Mouse (Mus musculus) layer of hippocampus, postnatal 10 days (tissue): ENCODE data around the gene Evl. TPM values are rescaled to one million over a fixed set of nuclear protein-coding genes. Genes with fewer than 3 reads are reported as not detected.

Experiments
- DNase-seq, 2 experiments: peaks; one replicate each; pipeline ENCODE4 v3.0.0; 2021; ENCODE audit warnings: low spot score in 2 of 2
- total RNA-seq, 2 experiments: library from RNA; stranded (reverse); gene quantifications; 2 replicates each; pipeline ENCODE4 v1.2.3; 2021

Gene Evl
- total RNA-seq, 2 experiments from 2014 or later: 312 to 327 TPM

DNA sequence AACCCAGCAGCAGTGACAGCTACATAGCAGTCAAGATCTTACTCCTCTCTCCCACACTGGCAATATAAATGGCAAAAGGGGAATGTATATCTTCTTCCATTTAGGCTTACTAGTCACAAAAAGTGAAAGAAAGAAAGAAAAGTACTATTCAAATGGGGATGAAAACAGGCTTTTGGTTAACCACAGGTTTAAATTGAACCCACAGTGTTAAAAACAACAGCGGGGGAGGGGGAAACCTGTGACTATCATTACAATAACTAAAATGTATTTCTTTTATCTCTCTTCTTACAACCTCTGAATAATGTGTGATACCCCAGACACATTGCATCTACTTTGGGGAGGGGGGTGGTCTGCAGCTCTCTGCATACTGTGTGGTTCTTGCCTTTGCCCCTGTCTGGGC, 91.7 kb downstream of the Evl start:
- no peak for DNase-seq

DNA sequence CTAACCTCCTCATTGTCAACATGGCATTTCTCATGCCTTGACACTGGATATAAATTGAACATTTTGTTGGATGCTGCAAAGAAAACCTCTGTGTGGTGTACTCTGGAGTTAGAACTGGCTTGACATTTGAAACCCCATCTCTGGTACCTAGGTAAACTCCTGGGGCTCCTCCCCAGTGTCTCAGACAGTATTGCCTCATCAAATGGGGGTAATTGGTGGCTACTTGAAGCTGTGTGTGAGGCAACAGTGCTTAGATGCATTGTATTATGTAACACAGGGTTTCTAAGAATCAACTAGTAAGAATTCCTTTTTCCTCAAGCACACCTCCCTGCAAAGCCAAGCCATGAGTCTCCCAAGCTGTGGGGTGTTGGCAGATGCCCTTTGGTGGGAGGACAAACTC, 93.3 kb downstream of the Evl start:
- DNase-seq: no peak

DNA sequence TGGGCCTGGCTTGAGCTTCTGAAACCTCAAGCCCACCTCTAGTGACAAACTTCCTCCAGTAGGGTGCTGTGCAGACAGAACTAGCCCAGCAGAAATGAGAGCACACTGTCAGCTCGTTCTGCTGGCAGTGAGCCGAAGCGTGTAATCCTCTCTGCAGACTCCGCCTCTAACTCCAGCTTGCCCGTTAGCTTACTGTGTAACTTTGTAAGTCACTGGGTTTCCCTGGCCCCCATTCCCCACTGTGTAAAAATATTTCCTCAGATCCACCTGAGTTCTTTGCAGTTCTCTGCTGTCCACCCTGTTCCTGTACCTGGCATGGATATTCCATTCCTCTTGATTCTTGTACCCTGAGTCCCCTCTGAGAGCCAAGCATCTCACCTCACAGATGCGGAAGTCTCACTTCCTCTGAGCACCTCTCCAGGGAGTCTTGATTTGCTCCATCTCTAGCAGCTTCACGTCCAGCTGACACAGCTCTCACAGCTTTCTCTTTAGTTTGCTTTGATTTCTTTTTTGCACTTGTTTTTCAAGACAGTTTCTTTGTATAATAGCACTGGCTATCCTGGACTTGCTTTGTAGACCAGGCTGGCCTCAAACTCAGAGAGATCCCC, 96.6 kb downstream of the Evl start:
- DNase-seq: peak in 1 of 2 experiments; percentile 38

DNA sequence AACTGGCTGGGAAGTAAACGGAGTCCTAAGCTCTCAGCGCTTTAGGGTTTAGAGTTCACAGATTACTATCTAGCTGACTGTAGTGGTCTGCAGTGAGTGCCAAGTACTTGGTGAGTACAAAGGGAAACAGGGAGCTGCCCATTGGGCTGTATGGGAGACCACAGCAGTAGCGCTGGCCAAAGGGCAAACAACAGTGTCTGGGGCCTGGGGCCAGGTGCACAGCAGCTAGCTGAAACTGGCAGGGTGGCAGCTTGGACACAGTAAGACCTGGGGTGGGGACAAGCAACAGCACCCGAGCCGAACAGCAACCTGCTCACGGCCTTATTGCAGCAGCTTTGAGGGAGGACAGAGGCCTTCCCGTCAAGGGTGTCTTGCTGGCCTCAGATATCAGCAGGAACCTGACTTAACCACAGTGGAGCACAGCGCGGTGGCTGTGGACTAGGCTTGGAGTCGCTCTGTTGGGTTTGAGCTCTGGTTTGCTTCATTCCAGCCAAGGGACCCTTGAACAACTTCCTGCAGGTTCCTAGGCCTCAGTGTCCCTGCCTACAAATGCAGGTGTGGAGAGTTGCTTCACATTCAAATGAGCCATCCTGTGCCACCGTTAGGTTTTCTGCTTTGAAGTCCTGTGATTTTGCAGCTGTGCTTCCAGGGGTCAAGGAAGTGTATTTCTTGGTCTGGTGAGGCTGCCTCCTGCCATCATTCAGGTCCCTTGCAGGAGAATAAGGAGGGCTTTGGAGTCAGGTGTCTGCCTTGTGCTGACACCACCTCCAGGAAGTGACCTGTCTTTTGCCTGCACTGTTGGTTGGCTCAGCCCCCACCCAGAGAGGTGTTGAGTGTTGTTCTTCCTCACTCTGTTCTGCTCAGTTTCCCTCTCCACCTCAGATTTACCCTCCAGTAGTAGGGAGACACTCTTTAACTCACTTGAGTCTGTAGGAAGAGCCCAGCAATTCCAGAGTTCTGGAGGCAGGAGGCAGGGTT, 99.1 kb downstream of the Evl start:
- no peak for DNase-seq

DNA sequence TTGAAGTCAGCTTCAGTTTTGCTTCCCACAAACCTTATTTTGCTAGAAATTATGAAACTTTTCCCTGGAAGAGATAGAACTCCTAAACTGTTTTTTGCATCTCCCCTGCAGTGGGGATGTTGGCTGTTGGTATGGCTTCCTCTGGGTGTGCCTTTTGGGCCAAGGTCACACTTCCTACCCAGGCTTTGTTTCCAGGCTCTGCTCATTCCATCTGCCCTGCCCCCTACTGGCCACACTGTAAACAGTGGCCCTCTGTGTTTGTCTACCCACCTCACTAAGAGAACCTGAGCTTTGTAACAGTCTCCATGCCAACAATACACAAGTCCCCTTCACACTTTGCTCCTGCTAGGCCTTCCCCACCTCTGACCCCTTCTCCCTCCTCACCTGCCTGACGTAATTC, 102.8 kb downstream of the Evl start:
- peak; percentile 43 to 53 for DNase-seq

DNA sequence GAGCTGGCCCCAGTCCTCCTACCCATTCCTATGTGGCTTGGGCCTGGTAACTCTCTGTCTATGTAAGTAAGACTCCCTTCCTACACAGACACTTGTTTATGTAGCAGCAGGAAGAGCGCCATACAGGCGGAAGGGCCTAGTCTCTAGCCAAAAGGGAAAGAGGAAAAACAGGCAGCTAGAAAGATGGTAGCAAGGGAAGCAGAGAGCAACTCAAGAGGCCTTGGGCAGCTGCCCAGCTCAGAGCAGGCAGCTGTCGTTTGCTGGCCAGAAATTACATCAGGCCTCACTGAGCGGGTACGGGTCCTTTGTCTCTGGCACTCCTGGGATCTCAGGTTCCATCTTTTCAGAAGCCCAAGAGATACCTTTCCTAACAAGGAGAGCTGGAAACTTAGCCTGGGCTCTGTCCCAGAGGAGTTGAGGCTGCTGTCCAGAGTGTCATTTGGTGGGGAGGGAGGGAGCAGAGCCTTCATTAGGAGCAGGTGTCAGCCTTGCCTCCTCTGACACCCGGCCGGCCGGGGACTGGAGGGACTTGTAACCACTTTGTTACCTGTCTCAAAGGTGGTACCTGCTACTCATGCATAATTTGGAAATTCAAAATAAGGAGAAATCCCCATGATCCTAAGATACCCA, 114.2 kb downstream of the Evl start:
- DNase-seq: no peak

DNA sequence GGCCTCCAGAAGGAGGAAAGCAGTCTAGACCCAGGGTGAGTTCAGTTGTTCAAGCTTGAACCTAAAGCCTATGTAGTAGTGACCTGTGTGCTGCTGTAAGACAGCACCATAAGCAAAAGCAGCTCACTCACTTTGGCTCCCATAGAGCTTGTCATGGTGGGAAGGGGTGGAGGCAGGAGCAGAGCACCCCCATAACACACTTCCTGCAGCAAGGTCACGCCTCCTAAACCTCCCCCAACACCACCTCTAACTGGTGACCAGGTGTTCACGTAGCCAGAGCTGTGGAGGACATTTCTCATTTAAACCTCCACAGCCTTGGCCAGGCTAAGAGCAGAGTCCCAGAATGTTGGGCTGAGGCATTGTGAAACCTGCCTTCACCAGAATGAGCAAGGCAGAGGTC, 117.0 kb downstream of the Evl start:
- no peak for DNase-seq

DNA sequence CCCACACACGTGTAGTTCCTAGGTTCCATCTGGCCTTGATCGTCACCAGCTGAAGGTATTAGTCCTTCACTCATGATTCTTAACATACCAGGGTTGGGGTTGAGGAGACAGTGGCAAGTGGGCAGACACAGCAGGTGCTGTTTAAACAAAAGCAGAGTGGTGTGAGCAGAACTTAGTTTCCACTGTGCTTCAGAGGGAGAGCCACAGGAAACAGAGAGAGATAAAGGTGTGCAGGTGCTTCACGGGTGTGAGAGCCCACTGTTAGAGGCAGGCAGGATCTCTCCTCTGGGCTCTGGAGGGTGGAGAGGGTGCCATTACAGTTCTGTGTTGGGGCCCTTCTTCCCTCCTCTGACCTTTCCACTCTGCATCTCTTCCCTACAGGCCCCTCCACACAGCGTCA, 118.4 kb downstream of the Evl start:
- no peak for DNase-seq

DNA sequence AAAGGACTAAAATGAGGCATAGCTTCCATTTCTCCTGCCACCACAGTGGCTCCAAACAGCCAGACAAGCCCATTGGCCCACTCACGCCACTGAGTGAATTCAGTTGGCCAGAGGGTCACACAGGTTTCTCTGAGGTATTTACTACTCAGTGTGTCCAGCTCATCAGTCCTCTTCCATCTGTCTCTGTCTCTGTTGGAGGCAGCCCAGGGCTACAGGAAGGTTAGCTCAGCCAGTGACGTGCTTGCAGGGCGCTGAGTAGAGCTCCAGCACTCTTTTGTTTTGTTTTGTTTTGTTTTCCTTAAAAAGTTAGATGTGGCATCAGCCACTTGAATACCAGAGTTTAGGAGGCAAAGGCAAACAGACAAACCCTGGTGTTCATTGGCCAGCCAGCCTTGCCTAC, 119.0 kb downstream of the Evl start:
- DNase-seq: no peak

DNA sequence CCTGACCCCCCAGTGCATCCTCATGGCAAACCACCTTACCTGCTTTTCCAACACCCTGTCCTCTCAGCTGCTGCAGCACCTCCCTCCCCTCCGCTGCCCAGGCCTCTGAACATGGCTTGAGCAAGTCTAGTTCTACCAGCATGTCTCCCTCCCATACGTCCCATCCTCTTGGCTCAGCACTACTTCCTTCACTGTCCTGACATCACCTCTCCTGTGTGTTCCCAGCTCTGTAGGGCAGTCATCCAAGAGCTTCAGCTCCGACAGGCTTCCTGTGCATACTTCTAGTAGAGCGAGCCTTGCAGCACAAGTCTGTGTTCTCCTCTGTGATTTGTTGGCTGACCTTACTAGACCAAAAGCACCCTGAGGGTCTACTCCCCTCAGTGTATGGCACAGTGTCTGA, 120.0 kb downstream of the Evl start:
- DNase-seq: no peak

DNA sequence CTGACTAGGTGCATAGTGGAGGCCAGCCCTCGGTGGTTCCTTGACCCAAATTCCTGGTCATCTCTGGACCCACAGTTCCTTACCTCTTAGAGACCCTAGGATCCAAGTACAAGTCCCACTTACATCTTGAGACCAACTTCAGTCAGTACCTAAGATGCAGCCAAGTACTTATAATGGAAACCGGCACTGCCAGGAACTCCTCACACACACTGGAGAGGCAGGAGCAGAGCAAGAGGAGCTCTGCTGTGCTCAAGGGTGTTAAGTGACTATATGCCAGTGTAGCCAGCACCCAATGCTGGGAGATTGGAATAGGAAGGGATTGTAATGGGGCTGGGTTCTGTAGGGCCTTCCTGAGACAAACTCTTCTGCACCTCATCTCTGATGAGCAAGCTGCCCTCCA, 120.4 kb downstream of the Evl start:
- no peak for DNase-seq

DNA sequence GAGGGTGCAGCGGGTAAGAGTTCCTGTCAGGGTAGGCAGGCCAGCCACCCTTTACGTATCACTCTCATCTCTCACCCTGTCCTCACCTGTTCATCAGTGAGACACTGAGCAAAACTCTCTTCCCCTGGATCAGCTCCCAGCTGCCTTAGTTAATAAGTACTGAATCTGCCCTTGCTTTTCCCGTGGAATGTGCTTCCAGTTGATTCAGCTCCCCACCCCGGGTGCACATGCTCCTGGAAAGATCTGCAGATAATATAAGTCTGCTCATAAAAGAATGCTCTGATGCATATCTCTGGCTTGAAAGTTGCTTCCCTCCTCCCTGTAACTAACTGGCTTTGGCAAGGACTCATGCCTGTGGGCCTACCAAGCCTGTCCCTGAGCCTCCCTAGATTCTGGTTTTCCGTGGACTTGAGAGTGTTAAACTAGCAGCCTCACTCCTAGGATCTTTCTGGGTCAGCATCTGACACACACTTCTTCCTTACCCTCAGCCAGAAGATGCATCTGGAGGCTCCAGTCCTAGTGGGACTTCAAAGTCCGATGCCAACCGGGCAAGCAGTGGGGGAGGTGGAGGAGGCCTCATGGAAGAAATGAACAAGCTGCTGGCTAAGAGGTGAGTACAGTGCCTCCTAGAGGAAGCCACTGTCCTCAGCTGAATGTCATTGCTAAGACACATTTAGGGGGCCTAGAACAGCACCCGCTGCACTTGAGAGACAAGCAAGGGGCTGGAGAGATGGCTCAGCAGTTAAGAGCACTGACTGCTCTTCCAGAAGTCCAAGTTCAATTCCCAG, 121.3 kb downstream of the Evl start:
- DNase-seq: no peak

DNA sequence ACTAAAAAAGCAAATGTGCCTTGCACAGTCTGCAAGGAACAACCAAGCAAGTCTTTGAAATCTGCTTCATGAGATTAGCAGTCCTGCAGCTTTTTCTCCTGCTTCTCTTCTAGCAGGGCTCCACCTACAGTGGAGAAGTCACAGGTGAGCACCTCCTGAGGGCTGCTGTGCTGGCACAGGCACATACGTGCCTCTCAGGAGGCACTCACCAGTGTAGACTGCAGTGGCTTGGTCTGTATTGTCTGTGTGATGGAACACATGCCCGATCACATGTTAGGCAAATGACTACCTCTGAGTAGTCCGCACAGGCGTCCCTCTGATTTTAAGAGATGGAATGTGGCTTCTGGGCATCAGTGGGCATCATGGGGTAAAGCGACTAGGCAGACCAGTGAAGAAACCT, 122.6 kb downstream of the Evl start:
- DNase-seq: no peak

DNA sequence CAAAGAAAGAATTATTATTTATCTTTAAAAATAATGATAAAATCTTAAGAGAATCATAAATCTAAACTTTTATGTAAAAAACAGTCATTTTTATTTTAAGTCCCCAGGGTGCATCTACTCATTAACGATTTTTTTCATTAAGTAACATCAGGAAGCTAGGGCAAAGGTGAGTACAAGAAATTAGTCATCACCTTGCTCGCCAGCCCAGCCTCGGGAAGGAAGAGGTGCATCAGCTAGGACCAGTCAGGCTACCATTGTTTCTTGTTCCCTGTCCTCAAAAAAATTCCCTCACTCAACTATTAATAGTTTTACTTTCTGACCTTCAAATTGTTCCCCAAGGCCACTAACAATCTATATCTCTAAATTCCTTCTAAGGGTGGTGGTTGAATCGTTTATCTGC, 123.8 kb downstream of the Evl start:
- DNase-seq: no peak

DNA sequence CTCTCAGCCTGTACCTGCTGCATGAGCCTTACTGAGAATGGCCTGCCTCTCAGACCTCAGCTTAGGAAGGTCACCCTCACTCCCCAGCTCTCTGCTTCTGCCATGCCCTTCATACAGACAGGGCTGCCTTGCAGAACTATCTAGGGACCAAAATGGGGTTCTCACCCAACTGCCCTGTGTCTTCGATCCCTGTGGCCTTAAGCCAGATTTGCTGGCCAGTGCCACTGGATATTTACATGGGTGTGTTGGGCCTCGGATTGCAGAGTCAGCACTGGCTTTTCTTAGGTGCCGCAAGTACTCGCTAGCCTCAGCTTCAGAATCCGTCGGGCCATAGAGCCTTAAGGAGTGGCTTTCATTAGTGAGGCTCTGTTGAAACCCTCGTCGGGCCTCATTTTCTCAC, 126.3 kb downstream of the Evl start:
- no peak for DNase-seq

DNA sequence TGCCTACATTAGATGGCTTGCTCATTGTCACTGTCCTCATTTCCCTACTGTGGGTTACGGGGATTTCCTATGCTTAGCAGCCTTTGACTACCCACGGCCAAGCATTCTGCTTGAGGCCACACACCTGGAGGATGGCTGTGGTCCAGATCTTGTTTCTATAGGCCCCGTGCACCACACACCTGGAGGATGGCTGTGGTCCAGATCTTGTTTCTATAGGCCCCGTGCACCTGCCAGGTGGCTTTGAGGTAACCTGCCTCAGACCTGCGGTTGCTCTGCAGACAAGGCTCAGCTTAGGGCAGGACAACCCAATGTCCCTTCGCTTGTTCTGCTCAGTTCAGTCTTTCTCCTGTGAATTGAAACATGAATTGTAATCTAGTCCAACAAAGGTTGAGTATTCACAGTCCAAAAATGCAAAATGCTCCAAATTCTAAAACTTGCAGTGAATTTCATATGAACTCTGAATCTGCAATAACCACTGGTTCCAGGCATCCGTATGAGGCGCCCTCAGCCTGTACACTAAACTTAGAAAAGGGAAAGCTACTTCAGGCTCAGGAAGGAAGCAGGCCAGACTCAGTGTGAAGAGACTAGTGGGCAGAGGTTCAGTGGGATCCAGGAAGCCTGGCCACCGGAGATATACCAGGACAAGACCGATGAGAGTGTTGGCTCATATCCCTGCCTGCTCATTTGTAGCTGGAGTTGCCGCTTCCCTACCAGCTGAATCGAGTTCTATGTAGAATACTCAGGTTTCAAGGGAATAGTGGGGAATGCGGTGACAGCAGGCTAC, 127.9 kb downstream of the Evl start:
- DNase-seq: no peak

DNA sequence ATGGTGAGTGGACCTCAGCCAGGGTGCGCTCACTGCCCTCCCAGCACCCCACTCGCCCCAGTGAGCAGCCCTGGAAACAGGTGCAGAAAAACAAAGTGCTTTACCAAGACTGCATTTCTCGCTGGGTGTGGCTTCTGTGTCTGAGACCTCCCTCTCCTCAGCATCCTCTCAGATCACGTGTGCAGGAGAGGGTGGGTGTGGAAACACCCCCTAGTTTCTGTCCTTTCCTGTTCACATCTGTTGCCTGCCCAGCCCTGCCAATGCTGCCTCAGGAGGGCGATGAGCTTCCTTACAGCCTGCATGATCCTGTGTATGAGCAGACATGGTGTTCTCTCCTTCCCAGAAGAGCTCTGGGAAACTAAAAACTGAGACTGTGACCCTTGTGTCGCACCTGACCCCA, 131.9 kb downstream of the Evl start:
- DNase-seq: no peak

DNA sequence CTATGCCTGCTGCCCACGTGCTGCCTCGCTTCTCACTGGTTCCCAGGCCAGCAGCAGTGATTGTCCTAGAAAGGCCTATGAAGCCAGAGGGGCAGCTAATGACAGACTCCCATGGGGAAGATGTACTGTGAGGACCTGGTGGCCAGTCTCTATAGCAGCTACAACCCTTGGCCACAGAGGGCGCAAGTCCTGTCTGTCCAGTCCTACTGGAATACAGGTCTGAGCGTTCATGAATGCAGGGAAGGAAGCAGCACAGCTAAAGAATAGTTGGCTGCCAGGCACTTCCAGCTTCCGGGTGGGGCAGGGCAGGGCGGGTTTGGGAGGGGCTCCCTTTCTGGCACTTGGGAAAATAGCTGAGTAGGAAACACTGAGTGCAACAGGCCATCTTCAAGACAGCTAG, 132.4 kb downstream of the Evl start:
- DNase-seq: no peak

DNA sequence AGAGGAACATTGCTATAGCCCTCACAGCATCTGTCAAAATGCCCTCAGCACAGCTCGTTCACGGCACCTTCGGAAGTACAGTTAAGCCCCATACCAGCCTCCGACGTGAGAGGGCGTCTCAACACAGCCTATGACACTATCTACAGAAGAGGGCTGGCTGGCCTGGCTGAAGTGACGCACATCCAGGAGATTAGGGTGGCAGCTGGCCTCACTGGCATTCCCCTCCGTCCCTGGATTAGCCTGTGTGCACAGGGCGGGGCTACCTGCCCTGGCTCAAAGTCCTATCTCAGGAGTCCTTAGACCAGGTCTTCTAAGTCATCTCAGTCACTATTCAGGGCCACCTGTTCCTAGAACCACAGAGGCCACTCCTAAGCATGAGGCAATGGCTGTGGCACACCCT, 134.6 kb downstream of the Evl start:
- DNase-seq: no peak

DNA sequence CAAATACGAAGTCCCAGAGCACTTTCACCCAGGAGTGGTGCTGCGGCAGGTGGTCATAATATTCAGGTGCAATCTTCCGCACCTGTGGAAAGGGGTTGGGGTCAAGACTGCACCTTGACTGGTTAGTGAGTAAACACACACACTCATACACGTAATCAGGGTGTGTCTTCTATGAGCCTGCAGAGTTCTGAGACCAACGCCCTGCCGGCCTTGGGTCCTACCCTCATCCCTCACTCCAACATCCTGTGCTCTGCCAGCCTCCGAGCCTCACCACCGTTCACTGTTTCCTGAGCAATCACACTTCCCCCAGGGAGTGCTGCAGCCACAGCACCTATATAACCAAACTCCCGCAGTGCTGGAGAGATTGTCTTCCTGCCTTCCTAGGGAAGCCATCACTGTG, 136.0 kb downstream of the Evl start:
- DNase-seq: no peak

DNA sequence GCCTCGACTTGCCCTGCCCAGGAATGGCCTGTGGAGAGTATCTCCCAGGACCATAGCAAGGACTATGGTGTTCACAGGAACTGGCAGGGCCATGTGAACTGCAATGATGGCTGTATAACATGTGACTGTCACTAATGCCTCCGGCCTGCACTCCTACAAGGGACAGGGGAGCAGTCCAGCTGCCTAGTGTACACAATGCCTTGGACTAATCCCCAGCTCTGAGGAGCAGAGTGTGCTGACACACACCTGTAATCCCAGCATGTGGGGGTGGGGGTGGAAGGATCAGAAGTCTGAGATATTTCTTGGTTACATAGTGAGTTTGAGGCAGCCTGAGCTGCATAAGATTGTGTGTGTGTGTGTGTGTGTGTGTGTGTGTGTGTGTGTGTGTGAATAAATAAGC, 139.1 kb downstream of the Evl start:
- no peak for DNase-seq
